Mouse (Mus musculus) midbrain, postnatal 0 days (tissue): ENCODE data around the gene Proca1. TPM values are rescaled to one million over a fixed set of nuclear protein-coding genes. Genes with fewer than 3 reads are reported as not detected.

Experiments
- ATAC-seq: fragments of 200-750 bp; cut with Nextera tagmentation; 2 replicates; pipeline ENCODE4 v1.8.0; 2017; ENCODE audit warnings: moderate number of reproducible peaks, mild to moderate bottlenecking, moderate TSS enrichment, moderate library complexity; ENCODE audit not compliant: low FRiP score
- DNase-seq: peaks from one replicate; pipeline ENCODE4 v3.0.0-alpha.2; 2015; ENCODE audit warnings: low spot score
- H3K27ac ChIP-seq: fragments of 300-500 bp; sonication (generic); 2 replicates; pipeline ENCODE4 v1.5.1; 2014; ENCODE audit warnings: low read depth, mild to moderate bottlenecking, low read length, mixed read lengths
- H3K27me3 ChIP-seq: fragments of 300-500 bp; sonication (generic); 2 replicates; pipeline ENCODE4 v1.6.1; 2014; ENCODE audit warnings: low read length, control low read depth, mixed read lengths; ENCODE audit not compliant: insufficient read depth
- H3K36me3 ChIP-seq: fragments of 300-500 bp; sonication (generic); 2 replicates; pipeline ENCODE4 v1.6.1; 2014; ENCODE audit warnings: low read length, control low read depth, mixed read lengths; ENCODE audit not compliant: insufficient read depth
- H3K4me1 ChIP-seq: fragments of 300-500 bp; sonication (generic); 2 replicates; pipeline ENCODE4 v1.6.1; 2014; ENCODE audit warnings: mild to moderate bottlenecking, control low read depth, antibody characterized with exemption, low read length, mixed read lengths; ENCODE audit not compliant: insufficient read depth
- H3K4me2 ChIP-seq: fragments of 300-500 bp; sonication (generic); 2 replicates; pipeline ENCODE4 v1.6.1; 2014; ENCODE audit warnings: low read depth, mild to moderate bottlenecking, low read length, mixed read lengths; ENCODE audit not compliant: poor library complexity, severe bottlenecking
- H3K4me3 ChIP-seq: fragments of 300-500 bp; sonication (generic); 2 replicates; pipeline ENCODE4 v1.5.1; 2014; ENCODE audit warnings: low read depth, mild to moderate bottlenecking, low read length, moderate library complexity
- H3K9ac ChIP-seq: fragments of 300-500 bp; sonication (generic); replicated peaks from 2 replicates; pipeline ENCODE4 v1.6.1; 2014; ENCODE audit warnings: mild to moderate bottlenecking, low read length, moderate library complexity, mixed read lengths; ENCODE audit not compliant: poor library complexity, severe bottlenecking
- H3K9me3 ChIP-seq: fragments of 300-500 bp; sonication (generic); 2 replicates; pipeline ENCODE4 v1.6.1; 2016; ENCODE audit warnings: low read length, control low read depth
- CTCF ChIP-seq: IDR thresholded peaks from 2 replicates; pipeline ENCODE4 v1.5.1; 2016; ENCODE audit warnings: antibody characterized with exemption, mild to moderate bottlenecking
- WGBS: fragments of 180-500 bp; shearing (Covaris S2); extraction: QIAGEN DNeasy Blood & Tissue Kit; methylation state at CpG from one replicate; pipeline ENCODE4 v1.1.7; 2014; 5-methylcytosine and 5-hydroxymethylcytosine counted together
- polyA plus RNA-seq: library from polyadenylated mRNA; unstranded; fragments of >200 nt; fragmentation: Nextera tagmentation; extraction: Ambion mirVana; gene quantifications from 2 replicates; pipeline ENCODE4 v1.2.1, GENCODE M21; 2015
- total RNA-seq: library from RNA; depleted of rRNA; stranded (reverse); fragments of >200 nt; gene quantifications from 2 replicates; pipeline ENCODE4 v1.2.3, GENCODE M21; 2014

The Proca1 gene
- total and polyA plus RNA-seq, 2 experiments from 2014 or later, result 1.0 to 3.3 TPM

DNA sequence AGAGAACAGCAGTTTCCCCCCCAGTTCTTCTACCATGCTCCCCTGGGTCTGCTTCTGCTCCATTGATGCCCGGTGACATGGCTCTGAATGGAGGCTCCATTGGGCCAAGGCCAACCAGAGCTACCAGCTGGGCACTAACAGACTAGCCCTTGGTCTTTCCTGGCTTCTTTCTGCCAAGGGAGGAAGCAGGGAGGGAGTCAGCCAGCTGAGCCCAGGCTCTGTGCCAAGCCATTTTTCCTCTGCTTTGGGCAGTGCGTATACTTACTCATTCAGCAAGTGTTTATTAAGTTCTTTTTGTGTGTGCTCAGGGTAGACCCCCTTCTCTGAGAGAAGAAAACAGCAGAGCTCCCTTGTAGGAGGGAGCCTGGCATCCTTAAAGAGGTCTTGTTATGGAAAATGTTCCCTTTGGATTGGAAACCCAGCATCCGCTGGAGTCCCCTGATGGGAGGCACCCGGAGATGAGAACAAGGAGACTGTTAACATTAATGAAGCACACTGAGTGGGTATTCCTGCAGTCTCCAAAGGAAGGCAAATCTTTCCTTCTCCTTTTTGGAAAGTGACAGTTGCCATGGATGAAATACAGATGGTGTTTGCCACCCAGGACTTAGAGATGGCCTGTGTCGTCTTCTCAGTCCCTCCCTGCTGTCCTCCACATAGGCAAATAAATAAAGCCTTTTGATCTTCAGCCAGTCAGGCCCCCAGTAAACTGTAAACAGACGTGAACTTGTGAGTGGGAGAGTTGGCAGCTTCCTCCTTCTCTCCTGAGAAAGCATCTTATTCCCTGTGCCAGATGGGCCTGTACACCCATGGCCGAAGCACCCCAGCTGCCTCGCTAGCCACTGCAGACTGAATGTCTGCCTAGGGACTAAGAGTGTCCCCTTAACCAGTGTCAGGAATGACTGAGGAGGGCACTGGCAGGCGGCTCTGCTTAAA is 40.6 kb upstream of the Proca1 start:
- Histone ChIP-seq H3K4me1 (0 out of 2 replicates have a peak, but pooled peaks cover 5% of the 10 kb centered on the region), H3K4me2 (no peak overlapping the region), H3K9ac (no peak overlapping the region), H3K9me3 (no peaks in the 10 kb centered on the region), H3K36me3 (peaks cover 45% of the 10 kb centered on the region), H3K27ac (peak overlapping the region; percentile 73), H3K27me3 (no peaks in the 10 kb centered on the region), H3K4me3 (no peak overlapping the region)
- WGBS, result 48% methylated on average over 9 of the region's 9 CpGs
- ATAC-seq, result peak; percentile 81
- no peak for TF ChIP-seq CTCF
- DNase-seq, result peak; percentile 97

DNA sequence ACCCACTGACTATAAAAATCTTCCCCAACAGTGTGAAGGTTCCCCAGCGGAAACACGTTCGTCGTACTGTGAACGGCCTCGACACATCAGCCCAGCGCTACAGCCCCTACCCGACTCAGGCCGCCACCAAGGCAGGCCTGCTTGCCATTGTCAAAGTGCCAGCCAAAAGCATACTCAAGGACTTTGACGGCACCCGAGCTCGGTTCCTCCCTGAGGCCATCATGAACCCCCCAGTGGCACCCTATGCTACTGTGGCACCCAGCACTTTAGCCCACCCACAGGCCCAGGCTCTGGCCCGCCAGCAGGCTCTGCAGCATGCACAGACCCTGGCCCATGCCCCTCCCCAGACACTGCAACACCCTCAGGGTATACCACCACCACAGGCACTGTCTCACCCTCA is 39.4 kb upstream of the Proca1 start:
- no peaks in the 10 kb centered on the region for H3K27me3 ChIP-seq
- no peak overlapping the region for H3K4me2 ChIP-seq
- peak overlapping the region; percentile 73 for H3K27ac ChIP-seq
- WGBS, result 69% methylated on average over 13 of the region's 13 CpGs
- 0 out of 2 replicates have a peak, but pooled peaks have one; percentile 14 for ATAC-seq
- peaks cover 52% of the 10 kb centered on the region for H3K36me3 ChIP-seq
- H3K4me1 ChIP-seq, result 0 out of 2 replicates have a peak, but pooled peaks cover 5% of the 10 kb centered on the region
- no peak overlapping the region for H3K4me3 ChIP-seq
- DNase-seq, result peak; percentile 27
- H3K9me3 ChIP-seq, result no peaks in the 10 kb centered on the region
- TF ChIP-seq CTCF, result no peak
- no peak overlapping the region for H3K9ac ChIP-seq

DNA sequence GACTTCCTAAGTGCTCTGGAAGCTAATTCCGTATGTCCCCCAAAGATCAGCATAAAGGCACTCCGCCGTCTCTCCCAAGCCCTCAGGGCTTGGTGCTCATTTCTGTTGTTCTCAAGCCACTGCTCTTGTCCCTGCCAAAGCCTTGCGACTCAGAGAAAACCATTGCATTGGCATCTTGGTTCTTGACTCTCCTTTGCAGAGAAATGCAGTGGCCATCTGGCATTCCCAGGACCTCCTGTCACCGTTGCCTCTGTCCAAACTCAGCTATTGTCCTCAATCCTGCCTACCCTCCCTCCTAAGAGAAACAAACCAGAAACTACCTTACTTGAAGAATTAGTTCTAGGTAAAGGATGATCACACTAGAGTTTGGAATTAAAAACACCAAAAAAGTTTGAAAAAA is 37.5 kb upstream of the Proca1 start:
- no peak for DNase-seq
- Histone ChIP-seq H3K9ac (no peak overlapping the region), H3K36me3 (peaks cover 56% of the 10 kb centered on the region), H3K4me1 (0 out of 2 replicates have a peak, but pooled peaks cover 5% of the 10 kb centered on the region), H3K27ac (no peak overlapping the region), H3K27me3 (no peaks in the 10 kb centered on the region), H3K9me3 (no peaks in the 10 kb centered on the region), H3K4me2 (no peak overlapping the region), H3K4me3 (no peak overlapping the region)
- no peak for TF ChIP-seq CTCF
- no peak for ATAC-seq
- WGBS, result 57% methylated on average over 5 of the region's 5 CpGs

DNA sequence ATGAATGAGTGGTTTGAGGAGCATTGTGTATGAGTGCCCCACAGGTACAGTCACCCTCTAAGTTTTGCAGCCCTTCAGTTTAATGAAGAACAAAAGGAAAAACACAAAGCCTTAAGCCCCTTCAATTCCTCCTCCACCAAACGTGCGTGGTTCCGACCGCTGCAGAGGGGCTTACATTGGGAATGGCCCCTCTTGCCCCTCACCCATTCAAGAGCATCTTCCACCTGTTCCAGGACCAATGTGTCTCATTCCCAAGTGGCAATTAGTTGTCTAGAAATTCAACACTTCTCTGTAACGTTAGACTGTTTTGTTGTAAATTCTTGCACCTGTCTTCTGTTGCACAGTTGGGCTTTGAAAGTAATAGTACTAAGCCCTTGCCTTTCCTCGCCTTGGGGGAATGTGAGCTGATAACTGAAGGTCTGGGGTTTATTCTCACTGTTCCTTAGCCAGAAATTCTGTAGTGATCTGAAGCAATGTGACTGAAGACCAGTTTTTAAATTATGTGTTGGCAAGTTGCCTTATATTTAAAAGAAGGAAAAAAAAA is 37.0 kb upstream of the Proca1 start:
- Histone ChIP-seq H3K4me3 (no peak overlapping the region), H3K36me3 (peaks cover 60% of the 10 kb centered on the region), H3K4me1 (0 out of 2 replicates have a peak, but pooled peaks cover 5% of the 10 kb centered on the region), H3K27me3 (no peaks in the 10 kb centered on the region), H3K9ac (no peak overlapping the region), H3K4me2 (no peak overlapping the region), H3K9me3 (no peaks in the 10 kb centered on the region), H3K27ac (no peak overlapping the region)
- ATAC-seq, result no peak
- no peak for TF ChIP-seq CTCF
- WGBS, result 64% methylated on average over 6 of the region's 6 CpGs
- DNase-seq, result no peak

- TF ChIP-seq CTCF, result peak; percentile 99
- WGBS, result 27% methylated on average over 2 of the region's 2 CpGs
- Histone ChIP-seq H3K4me3 (no peak overlapping the region), H3K9ac (no peak overlapping the region), H3K27me3 (no peaks in the 10 kb centered on the region), H3K36me3 (peaks cover 55% of the 10 kb centered on the region), H3K27ac (no peak overlapping the region), H3K4me1 (peaks cover 12% of the 10 kb centered on the region), H3K9me3 (no peaks in the 10 kb centered on the region), H3K4me2 (no peak overlapping the region)
- ATAC-seq (peak; percentile 67; the same call in 1 of the 2 replicates), DNase-seq (peak; percentile 91)
Observed at GRCm38 (mm10) chr11:78159096-78159495, 34.1 kb upstream of the Proca1 start.

- no peak overlapping the region for H3K27ac ChIP-seq
- H3K9me3 ChIP-seq, result no peaks in the 10 kb centered on the region
- 72% methylated on average over 7 of the region's 7 CpGs for WGBS
- DNase-seq, result no peak
- no peak for ATAC-seq
- H3K4me2 ChIP-seq, result no peak overlapping the region
- H3K4me1 ChIP-seq, result peaks cover 10% of the 10 kb centered on the region
- no peak for TF ChIP-seq CTCF
- no peaks in the 10 kb centered on the region for H3K27me3 ChIP-seq
- H3K4me3 ChIP-seq, result no peak overlapping the region
- H3K9ac ChIP-seq, result no peak overlapping the region
- peaks cover 51% of the 10 kb centered on the region for H3K36me3 ChIP-seq
Observed at GRCm38 (mm10) chr11:78159557-78159956, 33.6 kb upstream of the Proca1 start.
